Mouse (Mus musculus) heart, adult 18-20 months (tissue): ENCODE measurements around the gene Capn6. TPM values are rescaled to one million over a fixed set of nuclear protein-coding genes. Genes with fewer than 3 reads are reported as not detected.

Experiments
- DNase-seq, 2 experiments: peaks; one replicate each; pipeline ENCODE4 v3.0.0; 2021 to 2022; ENCODE audit warnings: mixed read lengths in 1 of 2
- long read RNA-seq, 2 experiments: library from polyadenylated mRNA; stranded (forward); transcript quantifications; one replicate each; pipeline ENCODE4 v2.0.0; 2021
- microRNA-seq, 2 experiments: library from miRNA; unstranded; fragments of <30 nt; microRNA quantifications; one replicate each; pipeline ENCODE4 v1.2.0; 2022
- total RNA-seq, 2 experiments: library from RNA; stranded (reverse); gene quantifications; 2 replicates each; pipeline ENCODE4 v1.2.3; 2021

The Capn6 gene
- total RNA-seq = 1 to 10 TPM in 1 of 2 experiments, under 1 TPM in 1; 0.84 to 1.0 TPM
- long read RNA-seq, experiment 1 = 0 reads
- long read RNA-seq, experiment 2 = 0 reads

DNA sequence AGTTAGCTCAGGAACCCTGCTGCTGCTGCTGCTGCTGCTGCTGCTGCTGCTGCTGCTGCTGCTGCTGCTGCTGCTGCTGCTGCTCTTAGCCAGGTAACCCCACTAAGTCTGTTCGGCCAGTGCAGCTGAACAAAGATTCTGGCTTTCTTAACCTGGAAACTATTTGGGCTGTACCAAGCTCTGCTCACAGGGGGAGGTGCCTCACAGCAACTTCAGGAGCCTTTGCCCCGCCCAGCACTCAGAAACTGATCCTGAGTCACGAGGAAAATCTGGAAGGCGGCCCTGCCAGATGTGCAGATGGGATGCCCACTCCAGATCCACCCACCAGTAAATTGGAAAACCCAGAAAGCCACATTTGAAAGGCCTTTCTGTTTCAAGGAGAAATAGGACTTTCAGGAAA, at the start of gene Capn6:
Gene Capn6 (minus strand): TSS at position 203 of the 400 bp plus-strand sequence.
- peak; percentile 9 to 17 for DNase-seq

DNA sequence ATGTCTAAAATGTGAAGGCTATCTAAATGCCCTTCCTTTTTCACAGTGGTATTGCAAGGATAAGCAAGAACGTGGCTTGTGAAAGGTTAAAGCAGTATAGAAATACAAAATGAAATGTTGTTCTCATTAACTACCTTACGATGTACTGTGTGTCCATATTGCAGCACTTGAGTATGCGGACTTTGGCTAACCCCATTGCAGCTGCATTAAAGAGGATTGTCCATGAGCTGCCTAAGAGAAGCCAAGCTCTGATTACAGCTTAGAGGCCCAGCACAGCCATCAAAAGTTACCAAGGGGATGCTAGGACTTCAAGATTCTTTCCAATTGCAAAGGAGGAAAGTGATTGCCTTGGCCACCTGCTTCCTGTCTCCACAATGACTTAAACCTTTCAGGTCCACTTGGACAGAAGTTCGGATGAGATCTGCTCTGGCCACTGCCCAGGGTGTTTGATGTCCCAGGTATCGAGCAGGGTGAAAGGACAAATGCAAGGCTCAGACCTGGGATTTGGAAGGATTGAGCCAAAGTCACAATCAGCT, 40.0 kb upstream of the Capn6 start:
- DNase-seq = no peak

DNA sequence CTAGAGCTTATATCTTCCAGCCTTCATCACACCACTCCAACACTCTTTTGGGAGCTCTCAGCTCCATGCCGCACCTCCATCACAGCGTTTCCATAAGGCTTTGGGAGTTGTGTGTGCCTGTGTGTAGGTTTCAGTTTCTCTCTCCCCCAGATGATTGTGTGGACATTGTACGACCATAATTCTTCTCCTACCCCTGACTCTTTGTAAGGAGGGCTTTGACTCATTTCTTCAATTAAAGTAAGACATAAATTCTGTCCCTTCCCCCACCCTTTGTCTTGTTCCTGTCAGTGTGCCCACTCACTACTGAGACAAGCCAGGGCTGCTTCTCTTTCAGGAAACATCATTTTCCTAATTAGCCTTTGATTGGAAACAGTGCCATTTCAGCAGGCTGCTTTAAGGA, 24.1 kb upstream of the Capn6 start:
- DNase-seq = no peak

DNA sequence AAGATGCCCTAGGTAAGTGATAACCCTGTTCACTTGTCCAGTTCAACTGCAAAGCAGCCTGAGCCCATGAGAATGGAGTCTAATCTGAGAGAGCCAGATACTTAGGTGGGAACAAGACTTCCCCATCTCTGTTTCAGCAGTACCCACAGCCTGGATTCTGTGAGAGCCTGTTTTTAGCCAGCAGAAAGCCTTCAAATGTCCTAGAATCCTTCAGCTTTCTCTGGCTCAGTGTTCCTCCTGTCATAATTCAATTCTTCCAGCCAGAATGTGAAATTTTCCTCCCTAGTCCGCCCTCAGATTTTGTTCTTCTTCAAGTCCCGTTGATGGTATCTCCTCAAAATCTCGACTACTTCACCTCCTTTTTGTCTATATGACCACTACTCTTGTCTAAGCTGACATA, 22.8 kb upstream of the Capn6 start:
- DNase-seq = no peak

DNA sequence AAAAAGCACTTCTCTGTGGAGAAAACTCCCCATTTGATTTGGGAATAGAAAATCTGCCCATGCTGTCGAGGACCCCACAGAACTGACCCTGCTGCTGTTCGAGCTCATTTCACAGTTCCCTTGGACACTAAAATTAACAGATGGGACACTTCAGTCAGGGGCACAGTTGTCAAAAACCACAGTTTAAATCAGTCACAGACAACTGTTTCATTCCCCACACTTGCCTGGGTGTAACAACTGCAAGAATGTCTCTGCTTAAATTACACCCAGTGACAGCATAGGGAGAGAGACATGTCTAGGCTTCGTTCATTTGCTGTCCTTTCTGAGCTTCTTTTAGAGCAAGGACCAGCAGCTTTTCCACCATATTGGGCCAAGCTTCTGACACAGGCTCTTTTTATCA, 19.4 kb upstream of the Capn6 start:
- DNase-seq = no peak

DNA sequence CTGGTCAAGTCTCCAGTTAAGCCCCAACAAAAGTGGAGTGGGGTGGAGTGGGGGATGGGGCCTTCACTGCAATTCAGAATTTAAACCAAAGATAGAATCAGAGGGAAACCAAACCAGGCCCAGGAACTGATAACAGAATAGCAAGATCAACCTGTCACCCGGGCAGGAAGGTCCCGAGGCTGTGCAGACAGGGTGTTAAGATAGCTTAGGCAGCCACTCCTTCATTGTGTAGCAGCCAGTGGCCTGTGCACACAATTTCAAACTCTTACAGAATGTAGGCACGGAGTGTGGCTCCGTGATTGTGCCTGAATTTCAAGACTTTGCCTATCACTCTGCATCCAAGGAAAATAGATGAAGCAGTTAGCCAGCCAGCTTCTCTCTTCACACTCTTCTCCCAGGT, 693 bp downstream of the Capn6 start:
- DNase-seq = no peak

DNA sequence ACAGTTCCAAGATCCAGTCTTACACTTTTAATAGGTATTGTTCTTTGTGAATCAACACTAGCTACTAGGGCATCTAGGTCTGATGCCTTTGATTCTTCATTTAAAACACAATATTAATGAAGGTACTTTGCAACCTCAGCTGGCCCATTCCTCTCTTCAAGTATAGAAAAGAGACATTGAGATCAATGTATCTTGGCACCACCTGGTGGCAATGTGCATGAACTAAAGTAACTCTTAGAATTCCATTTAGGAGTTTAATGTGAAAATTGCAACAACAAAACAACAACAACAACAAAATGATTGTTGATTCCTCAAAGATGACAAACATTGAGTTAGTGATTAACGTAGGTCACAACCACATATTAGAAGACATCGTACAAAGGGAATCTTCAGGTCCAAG, 8.3 kb downstream of the Capn6 start:
- no peak for DNase-seq

DNA sequence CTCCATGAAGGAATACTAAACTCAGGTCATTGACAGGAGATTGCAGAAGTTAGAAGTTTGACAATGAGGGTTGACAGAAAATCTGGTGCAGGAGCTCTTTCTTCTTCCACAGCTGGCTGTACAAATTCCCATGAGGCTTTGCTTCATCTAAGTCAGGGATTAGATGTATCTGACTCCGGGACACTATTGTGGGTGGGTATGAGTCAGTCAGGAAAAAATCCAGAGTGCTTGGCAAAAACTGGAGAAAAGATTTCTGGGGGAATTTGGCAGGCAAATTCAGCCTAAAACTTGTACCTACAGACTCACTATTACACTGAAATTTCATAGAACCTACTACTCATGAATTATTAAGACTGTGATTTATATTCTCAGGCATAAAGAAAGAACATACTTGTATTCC, 11.3 kb downstream of the Capn6 start:
- DNase-seq = peak in 1 of 2 experiments; percentile 1

DNA sequence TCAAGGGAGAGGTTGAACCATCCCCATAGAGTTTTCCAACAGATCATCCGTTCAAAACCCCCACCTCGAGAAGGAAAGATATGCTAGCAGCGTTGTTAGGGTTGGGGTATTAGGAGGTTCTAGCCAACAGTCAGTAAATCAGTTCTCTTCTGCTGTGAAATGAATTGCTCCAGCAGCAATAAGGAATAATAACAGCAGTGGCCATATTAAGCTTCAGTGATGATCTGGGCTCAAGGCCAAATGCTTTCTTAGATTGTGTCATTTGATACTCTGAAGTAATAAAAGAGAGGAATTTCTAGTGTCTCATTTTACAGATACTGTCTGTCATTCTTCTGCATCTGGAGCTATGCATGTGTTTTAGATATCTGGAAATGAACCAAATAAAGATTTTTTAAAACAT, 64.7 kb downstream of the Capn6 start:
- DNase-seq = no peak

Small RNA genes within 50 kb of the gene (microRNA-seq; reads per million reads assigned to microRNA genes)
- 0 reads per million in 2 experiments for gene Gm47298

Other genes with a start within 250 kb of the Capn6 start
- gene Dcx, start 105.9 kb upstream of the Capn6 start, total RNA-seq = not detected